Mouse (Mus musculus) ES-E14 (cell line): ENCODE data around the gene Sacs. TPM values are rescaled to one million over a fixed set of nuclear protein-coding genes. Genes with fewer than 3 reads are reported as not detected.

Source experiments
- DNase-seq: peaks from one replicate; pipeline ENCODE4 v3.0.0-alpha.2; 2013; ENCODE audit warnings: low read depth, low spot score
- H3K27ac ChIP-seq: 2 replicates; pipeline ENCODE4 v1.5.1; 2012; ENCODE audit warnings: low read depth, mild to moderate bottlenecking, low read length, moderate library complexity, mixed read lengths; ENCODE audit not compliant: poor library complexity, insufficient read depth, severe bottlenecking
- H3K36me3 ChIP-seq: 2 replicates; pipeline ENCODE4 v1.6.1; 2012; ENCODE audit warnings: mild to moderate bottlenecking, low read length, moderate library complexity, mixed read lengths; ENCODE audit not compliant: control insufficient read depth, poor library complexity, insufficient read depth, severe bottlenecking
- H3K4me1 ChIP-seq, 2 experiments: fragments of 150-350 bp in 1 of 2; sonication (generic) in 1 of 2; 2 replicates each; pipeline ENCODE4 v1.6.1; 2012; ENCODE audit warnings: low read length in 2 of 2, mild to moderate bottlenecking in 1 of 2, mixed read lengths in 1 of 2; ENCODE audit not compliant: control insufficient read depth in 2 of 2, insufficient read depth in 2 of 2, poor library complexity in 1 of 2
- H3K4me3 ChIP-seq, 2 experiments: fragments of 150-350 bp in 1 of 2; sonication (generic) in 1 of 2; 2 replicates each; pipeline ENCODE4 v1.5.1; 2012; ENCODE audit warnings: low read length in 2 of 2, low read depth in 1 of 2, mild to moderate bottlenecking in 1 of 2, mixed read lengths in 1 of 2; ENCODE audit not compliant: insufficient read depth in 1 of 2, poor library complexity in 1 of 2, severe bottlenecking in 1 of 2
- H3K9ac ChIP-seq: 2 replicates; pipeline ENCODE4 v1.6.1; 2012; ENCODE audit warnings: low read depth, mild to moderate bottlenecking, low read length, mixed read lengths; ENCODE audit not compliant: poor library complexity, insufficient read depth, severe bottlenecking
- H3K9me3 ChIP-seq: fragments of 150-350 bp; sonication (generic); 2 replicates; pipeline ENCODE4 v1.6.1; 2012; ENCODE audit warnings: low read depth, mild to moderate bottlenecking, low read length; ENCODE audit not compliant: control insufficient read depth, insufficient read depth
- CHD2 ChIP-seq: IDR thresholded peaks from 2 replicates; pipeline ENCODE4 v1.6.1; 2014; ENCODE audit warnings: mild to moderate bottlenecking, low read depth, low read length, inconsistent platforms
- HCFC1 ChIP-seq: IDR thresholded peaks from 2 replicates; pipeline ENCODE4 v1.6.1; 2012; ENCODE audit warnings: low read length, inconsistent platforms, borderline replicate concordance; ENCODE audit not compliant: insufficient read depth
- MAFK ChIP-seq: IDR thresholded peaks from 2 replicates; pipeline ENCODE4 v1.6.1; 2014; ENCODE audit warnings: mild to moderate bottlenecking, low read depth, low read length, inconsistent platforms; ENCODE audit not compliant: insufficient read depth
- ZC3H11A ChIP-seq: IDR thresholded peaks from 2 replicates; pipeline ENCODE4 v1.6.1; 2012; ENCODE audit warnings: low read depth, mild to moderate bottlenecking, inconsistent platforms, low read length, borderline replicate concordance
- ZNF384 ChIP-seq: IDR thresholded peaks from 2 replicates; pipeline ENCODE4 v1.6.1; 2012; ENCODE audit warnings: low read depth, low read length, inconsistent platforms
- in situ Hi-C, 2 experiments: fragments of 600-800 bp; cut with MboI; formaldehyde crosslinking; loops; one replicate each; pipeline ENCODE4 v1.15.1; 2025; ENCODE audit warnings: low sequenced_read_pairs in 2 of 2, inconsistent platforms in 1 of 2; ENCODE audit not compliant: unreplicated experiment in 2 of 2
- total RNA-seq: library from RNA; depleted of rRNA; stranded (reverse); fragments of 300-350 nt; gene quantifications from 2 replicates; pipeline ENCODE4 v1.2.3, GENCODE M21; 2012

Sacs gene
- total RNA-seq, 1 experiment: 8.3 TPM

DNA sequence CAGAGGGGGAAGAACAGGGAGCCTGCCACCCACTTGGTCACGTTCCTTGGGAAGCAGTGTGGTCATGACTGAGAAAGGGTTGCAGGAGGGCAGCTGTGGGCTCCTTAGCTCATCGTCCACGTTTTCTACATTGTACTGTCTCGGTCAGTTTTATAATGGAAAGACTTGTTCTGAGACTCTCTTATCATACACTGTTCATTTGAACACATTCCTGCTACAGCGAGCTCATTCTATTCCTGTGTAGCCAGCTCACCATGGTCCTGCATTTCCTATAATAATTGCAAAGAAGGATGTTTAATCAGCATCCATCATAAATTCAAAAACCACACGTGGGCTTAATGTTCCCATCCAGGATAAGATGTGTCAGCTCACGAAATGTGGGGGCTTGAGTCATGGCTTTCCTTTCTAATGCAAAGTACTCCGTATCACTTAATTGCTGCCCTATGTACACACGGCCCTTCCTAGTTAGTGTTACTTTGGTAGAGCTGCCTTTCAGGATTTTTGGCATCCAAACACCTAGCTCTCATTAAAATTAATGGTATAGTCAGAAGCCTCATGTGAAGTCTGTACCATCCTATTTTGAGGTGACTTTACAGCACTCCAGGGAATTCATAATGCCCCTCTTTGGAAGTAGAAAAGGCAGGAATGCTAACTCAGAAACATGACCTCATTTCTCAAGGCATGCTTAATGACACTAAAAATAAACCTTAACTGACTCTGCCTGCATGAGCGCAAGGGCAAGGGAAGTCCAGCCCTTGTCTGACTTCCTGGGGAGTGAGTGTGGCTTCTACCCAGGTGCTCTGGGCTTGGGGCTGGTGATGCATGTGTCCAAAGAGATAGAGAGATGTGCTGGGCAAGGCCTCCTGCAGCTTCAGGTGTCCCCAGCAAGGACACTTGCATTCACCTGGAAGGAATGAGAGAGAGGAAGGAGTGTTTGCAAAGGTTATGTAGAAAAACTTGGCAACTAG, 23.4 kb downstream of the Sacs start:
- Histone ChIP-seq H3K9me3 (no peaks in the 10 kb centered on the region), H3K36me3 (no peaks in the 10 kb centered on the region), H3K4me3 (no peak overlapping the region), H3K27ac (no peak overlapping the region), H3K9ac (no peak overlapping the region), H3K4me1 (no peaks in the 10 kb centered on the region)
- TF ChIP-seq CHD2 (no peak), MAFK (no peak), HCFC1 (no peak), ZNF384 (no peak), ZC3H11A (no peak)
- no peak for DNase-seq
- in situ Hi-C loops: no loop called here

DNA sequence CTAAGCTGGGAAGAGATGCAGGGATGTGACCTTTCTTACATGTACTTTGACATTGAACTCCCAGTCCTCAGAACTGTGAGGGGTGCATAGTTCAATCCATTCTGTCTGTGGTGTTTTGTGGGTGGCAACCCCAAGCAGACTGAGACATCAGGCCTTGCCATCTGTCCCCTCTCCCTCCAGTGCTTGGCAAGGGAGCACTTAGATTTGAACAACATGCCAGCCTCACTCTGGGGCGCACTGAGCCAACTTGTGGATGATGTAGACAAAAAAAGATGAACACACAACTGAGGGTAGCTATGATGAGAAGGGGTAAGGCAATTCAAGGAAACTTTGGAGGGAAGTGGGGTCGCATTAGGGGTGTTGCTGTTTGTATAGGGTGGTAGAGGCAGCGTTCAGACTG, 26.2 kb downstream of the Sacs start:
- DNase-seq: no peak
- Histone ChIP-seq H3K9ac (no peak overlapping the region), H3K27ac (no peak overlapping the region), H3K9me3 (no peaks in the 10 kb centered on the region), H3K4me3 (no peak overlapping the region), H3K4me1 (no peaks in the 10 kb centered on the region), H3K36me3 (no peaks in the 10 kb centered on the region)
- no peak for TF ChIP-seq HCFC1
- no peak for TF ChIP-seq ZNF384
- TF ChIP-seq CHD2: no peak
- TF ChIP-seq ZC3H11A: no peak
- TF ChIP-seq MAFK: no peak
- in situ Hi-C loops: no loop called here

DNA sequence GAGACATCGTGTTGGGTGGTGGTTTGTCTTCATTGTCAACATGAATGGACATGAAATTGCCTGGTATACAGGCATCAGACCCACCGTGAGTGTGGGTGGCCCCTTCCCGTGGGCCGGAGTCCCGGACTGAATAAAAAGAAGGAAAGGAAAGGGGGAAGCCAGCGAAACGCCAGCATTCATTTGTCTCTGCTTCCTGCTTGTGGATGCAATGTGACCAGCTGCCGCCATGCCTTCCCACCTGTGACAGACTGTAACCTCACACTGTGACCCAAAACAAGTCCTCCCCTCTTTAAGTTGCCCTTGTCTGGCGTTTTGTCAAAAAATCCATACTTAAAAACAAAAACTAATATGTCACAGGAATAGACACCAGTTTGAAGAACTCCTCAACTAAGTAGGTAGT, 27.7 kb downstream of the Sacs start:
- H3K27ac ChIP-seq: no peak overlapping the region
- no peaks in the 10 kb centered on the region for H3K4me1 ChIP-seq
- TF ChIP-seq MAFK (no peak), ZC3H11A (no peak), CHD2 (no peak), ZNF384 (no peak), HCFC1 (no peak)
- no peak overlapping the region for H3K9ac ChIP-seq
- H3K9me3 ChIP-seq: no peaks in the 10 kb centered on the region
- H3K4me3 ChIP-seq: no peak overlapping the region
- no peak for DNase-seq
- in situ Hi-C loops: no loop called here
- no peaks in the 10 kb centered on the region for H3K36me3 ChIP-seq

DNA sequence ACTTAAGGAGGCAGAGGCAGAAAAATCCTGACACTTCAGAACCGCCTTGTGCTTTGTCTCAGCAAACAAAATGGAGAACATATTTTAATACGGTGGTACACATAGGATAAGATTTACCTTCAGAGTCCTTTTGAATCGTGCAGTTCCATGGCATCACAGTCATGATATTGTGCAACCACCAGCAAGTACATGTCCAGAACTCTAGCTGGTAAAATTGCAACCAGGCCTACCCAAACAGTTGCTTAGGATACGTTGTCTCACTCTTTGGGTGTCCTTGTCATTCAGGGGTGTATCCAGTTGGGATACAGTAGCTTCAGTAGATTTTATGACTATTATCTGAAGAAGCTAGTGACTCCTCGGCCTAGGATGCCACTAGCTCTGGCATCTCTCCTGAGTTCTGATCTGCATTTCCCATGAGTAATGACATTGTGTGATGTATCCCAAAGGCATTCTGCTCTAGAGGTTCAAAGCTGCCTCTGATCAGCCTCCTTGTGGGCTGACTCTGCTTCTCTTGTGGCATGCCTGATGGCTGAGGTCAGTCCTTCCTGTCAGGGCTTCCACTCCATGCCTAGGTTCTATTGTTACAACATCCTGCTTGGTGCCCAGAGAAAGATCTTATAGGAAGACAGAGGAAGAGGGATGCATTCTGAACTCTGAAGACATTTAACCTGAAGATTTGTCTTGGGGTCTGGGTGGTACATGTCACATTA, 33.2 kb downstream of the Sacs start:
- in situ Hi-C loops: no loop called here
- Histone ChIP-seq H3K4me3 (no peak overlapping the region), H3K9me3 (no peaks in the 10 kb centered on the region), H3K36me3 (no peaks in the 10 kb centered on the region; the same call in 1 of the 2 replicates), H3K9ac (no peak overlapping the region), H3K27ac (no peak overlapping the region), H3K4me1 (no peaks in the 10 kb centered on the region)
- TF ChIP-seq MAFK (no peak), ZNF384 (no peak), HCFC1 (no peak), CHD2 (no peak), ZC3H11A (no peak)
- no peak for DNase-seq
